Mouse (Mus musculus) intestine, embryonic 14.5 days (tissue): ENCODE data around the gene Myo16. TPM values are rescaled to one million over a fixed set of nuclear protein-coding genes. Genes with fewer than 3 reads are reported as not detected.

Experiments used
- ATAC-seq: fragments of 200-750 bp; cut with Nextera tagmentation; replicated peaks from 2 replicates; pipeline ENCODE4 v1.8.0; 2017; ENCODE audit warnings: low read depth, moderate number of reproducible peaks, moderate TSS enrichment, moderate library complexity; ENCODE audit not compliant: low FRiP score, low TSS enrichment
- DNase-seq: peaks from one replicate; pipeline ENCODE4 v3.0.0-alpha.2; 2018; ENCODE audit warnings: low spot score
- H3K27ac ChIP-seq: fragments of 300-500 bp; sonication (generic); 2 replicates; pipeline ENCODE4 v1.5.1; 2014; ENCODE audit warnings: low read depth, mild to moderate bottlenecking, control low read depth
- H3K27me3 ChIP-seq: fragments of 300-500 bp; sonication (generic); replicated peaks from 2 replicates; pipeline ENCODE4 v1.6.1; 2014; ENCODE audit warnings: low read length, control low read depth; ENCODE audit not compliant: control insufficient read depth, insufficient read depth
- H3K36me3 ChIP-seq: fragments of 300-500 bp; sonication (generic); 2 replicates; pipeline ENCODE4 v1.6.1; 2014; ENCODE audit warnings: low read length, control low read depth; ENCODE audit not compliant: control insufficient read depth, insufficient read depth
- H3K4me1 ChIP-seq: fragments of 300-500 bp; sonication (generic); replicated peaks from 2 replicates; pipeline ENCODE4 v1.6.1; 2014; ENCODE audit warnings: low read length, control low read depth, mixed read lengths; ENCODE audit not compliant: control insufficient read depth, insufficient read depth
- H3K4me2 ChIP-seq: fragments of 300-500 bp; sonication (generic); 2 replicates; pipeline ENCODE4 v1.6.1; 2014; ENCODE audit warnings: low read length
- H3K4me3 ChIP-seq: fragments of 300-500 bp; sonication (generic); 2 replicates; pipeline ENCODE4 v1.5.1; 2014; ENCODE audit warnings: low read depth, low read length, control low read depth, mixed read lengths
- H3K9ac ChIP-seq: fragments of 300-500 bp; sonication (generic); 2 replicates; pipeline ENCODE4 v1.6.1; 2014; ENCODE audit warnings: mild to moderate bottlenecking, low read length
- H3K9me3 ChIP-seq: fragments of 300-500 bp; sonication (generic); 2 replicates; pipeline ENCODE4 v1.6.1; 2016; ENCODE audit warnings: low read length, control low read depth; ENCODE audit not compliant: control insufficient read depth
- WGBS: fragments of 180-500 bp; shearing (Covaris S2); extraction: QIAGEN DNeasy Blood & Tissue Kit; methylation state at CpG from one replicate; pipeline ENCODE4 v1.1.7; 2014; 5-methylcytosine and 5-hydroxymethylcytosine counted together
- polyA plus RNA-seq: library from polyadenylated mRNA; unstranded; fragments of >200 nt; fragmentation: Nextera tagmentation; extraction: Ambion mirVana; gene quantifications from 2 replicates; pipeline ENCODE4 v1.2.1, GENCODE M21; 2014

The Myo16 gene
- polyA plus RNA-seq, 1 experiment from 2014 or later, result 0.26 TPM

- no peak overlapping the region for H3K4me2 ChIP-seq
- ATAC-seq (no peak), DNase-seq (no peak)
- no peaks in the 10 kb centered on the region for H3K4me1 ChIP-seq
- H3K9ac ChIP-seq, result no peak overlapping the region
- no peaks in the 10 kb centered on the region for H3K36me3 ChIP-seq
- H3K27me3 ChIP-seq, result no peaks in the 10 kb centered on the region
- H3K9me3 ChIP-seq, result no peaks in the 10 kb centered on the region
- 85% methylated on average over 9 of the region's 9 CpGs for WGBS
- H3K4me3 ChIP-seq, result no peak overlapping the region
- H3K27ac ChIP-seq, result no peak overlapping the region
These were observed 262.2 kb downstream of the Myo16 start for GRCm38 (mm10) chr8:10415885-10416284.

GRCm38 (mm10) chr8:10416806-10417205, 263.1 kb downstream of the Myo16 start:
- Histone ChIP-seq H3K36me3 (no peaks in the 10 kb centered on the region), H3K27ac (no peak overlapping the region), H3K9me3 (no peaks in the 10 kb centered on the region), H3K9ac (no peak overlapping the region), H3K4me2 (no peak overlapping the region), H3K4me1 (no peaks in the 10 kb centered on the region), H3K4me3 (no peak overlapping the region), H3K27me3 (no peaks in the 10 kb centered on the region)
- 72% methylated on average over 12 of the region's 12 CpGs for WGBS
- DNase-seq (no peak), ATAC-seq (no peak)

GRCm38 (mm10) chr8:10417281-10417680, 263.6 kb downstream of the Myo16 start:
- Histone ChIP-seq H3K9ac (no peak overlapping the region), H3K4me3 (no peak overlapping the region), H3K4me1 (no peaks in the 10 kb centered on the region), H3K4me2 (no peak overlapping the region), H3K27me3 (no peaks in the 10 kb centered on the region), H3K36me3 (no peaks in the 10 kb centered on the region), H3K9me3 (no peaks in the 10 kb centered on the region), H3K27ac (no peak overlapping the region)
- DNase-seq, result no peak
- WGBS, result 91% methylated on average over 6 of the region's 6 CpGs
- no peak for ATAC-seq

GRCm38 (mm10) chr8:10418013-10418412, 264.3 kb downstream of the Myo16 start:
- Histone ChIP-seq H3K4me2 (no peak overlapping the region), H3K27ac (no peak overlapping the region), H3K36me3 (no peaks in the 10 kb centered on the region), H3K27me3 (no peaks in the 10 kb centered on the region), H3K4me1 (no peaks in the 10 kb centered on the region), H3K9ac (no peak overlapping the region), H3K9me3 (no peaks in the 10 kb centered on the region), H3K4me3 (no peak overlapping the region)
- ATAC-seq (no peak), DNase-seq (no peak)
- 89% methylated on average over 8 of the region's 8 CpGs for WGBS

- no peak overlapping the region for H3K9ac ChIP-seq
- 85% methylated on average over 7 of the region's 7 CpGs for WGBS
- H3K4me3 ChIP-seq, result no peak overlapping the region
- no peak for ATAC-seq
- no peak overlapping the region for H3K4me2 ChIP-seq
- H3K27ac ChIP-seq, result no peak overlapping the region
- DNase-seq, result no peak
- no peaks in the 10 kb centered on the region for H3K27me3 ChIP-seq
- H3K4me1 ChIP-seq, result no peaks in the 10 kb centered on the region
- no peaks in the 10 kb centered on the region for H3K9me3 ChIP-seq
- H3K36me3 ChIP-seq, result no peaks in the 10 kb centered on the region
These were observed 265.3 kb downstream of the Myo16 start for GRCm38 (mm10) chr8:10418971-10419370.

GRCm38 (mm10) chr8:10419726-10420125, 266.0 kb downstream of the Myo16 start:
- H3K27ac ChIP-seq, result no peak overlapping the region
- H3K4me3 ChIP-seq, result no peak overlapping the region
- no peaks in the 10 kb centered on the region for H3K9me3 ChIP-seq
- DNase-seq (no peak), ATAC-seq (no peak)
- no peak overlapping the region for H3K4me2 ChIP-seq
- H3K36me3 ChIP-seq, result no peaks in the 10 kb centered on the region
- 73% methylated on average over 4 of the region's 4 CpGs for WGBS
- no peaks in the 10 kb centered on the region for H3K4me1 ChIP-seq
- no peaks in the 10 kb centered on the region for H3K27me3 ChIP-seq
- H3K9ac ChIP-seq, result no peak overlapping the region

DNA sequence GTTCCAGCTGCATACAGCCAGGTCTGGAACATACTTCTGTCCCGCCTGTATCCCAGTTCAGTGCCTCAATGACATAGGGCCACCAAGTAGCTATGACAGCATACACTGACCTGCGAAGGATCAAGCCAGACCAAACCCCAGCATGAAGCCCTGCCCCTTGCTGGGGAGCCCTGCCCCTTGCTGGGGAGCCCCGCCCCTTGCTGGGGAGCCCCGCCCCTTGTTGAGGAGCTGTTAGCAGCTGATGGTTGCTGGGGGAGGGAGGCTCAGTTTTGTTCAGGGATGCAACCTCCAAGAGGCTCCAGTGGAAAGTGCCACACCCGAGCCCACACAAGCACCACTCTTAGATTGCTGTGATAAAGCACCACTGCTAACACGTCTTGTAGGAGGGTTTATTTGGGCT, 266.8 kb downstream of the Myo16 start:
- H3K9me3 ChIP-seq, result no peaks in the 10 kb centered on the region
- H3K4me1 ChIP-seq, result no peaks in the 10 kb centered on the region
- H3K4me2 ChIP-seq, result no peak overlapping the region
- H3K9ac ChIP-seq, result no peak overlapping the region
- no peak overlapping the region for H3K27ac ChIP-seq
- no peak for ATAC-seq
- no peaks in the 10 kb centered on the region for H3K36me3 ChIP-seq
- H3K27me3 ChIP-seq, result no peaks in the 10 kb centered on the region
- no peak overlapping the region for H3K4me3 ChIP-seq
- no peak for DNase-seq
- WGBS, result 79% methylated on average over 6 of the region's 6 CpGs

DNA sequence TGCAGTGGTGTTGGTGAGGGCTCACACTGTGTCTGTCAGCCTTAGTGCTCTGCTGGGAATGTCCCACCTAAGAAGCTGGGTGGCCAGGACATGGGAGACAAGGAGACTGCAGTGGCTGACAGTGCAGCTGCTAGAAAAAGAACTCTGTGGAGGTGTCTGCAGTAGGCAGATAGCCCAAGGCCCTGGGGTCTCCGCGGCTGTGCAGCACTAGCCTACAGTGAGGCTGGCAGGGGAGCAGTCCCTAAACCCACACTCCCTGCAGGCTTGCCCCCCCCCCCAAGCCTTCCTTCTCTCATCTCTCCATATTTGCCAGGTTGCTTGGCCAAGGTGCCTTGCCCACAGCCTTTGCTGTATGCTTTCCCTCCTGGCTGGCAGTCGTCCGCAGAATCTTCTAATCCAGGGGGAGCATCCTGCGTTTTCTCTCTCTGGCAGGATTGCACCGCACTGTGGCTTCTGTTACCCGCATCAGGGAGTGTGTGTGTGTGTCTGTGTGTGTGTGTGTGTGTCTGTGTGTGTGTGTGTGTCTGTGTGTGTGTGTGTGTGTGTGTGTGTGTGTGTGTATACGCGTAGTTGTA, 267.9 kb downstream of the Myo16 start:
- WGBS, result 85% methylated on average over 9 of the region's 9 CpGs

GRCm38 (mm10) chr8:10435492-10435891, 281.8 kb downstream of the Myo16 start:
- Histone ChIP-seq H3K9me3 (no peaks in the 10 kb centered on the region), H3K4me1 (0 out of 2 replicates have a peak, but pooled peaks cover 4% of the 10 kb centered on the region), H3K4me2 (no peak overlapping the region), H3K27ac (no peak overlapping the region), H3K27me3 (no peaks in the 10 kb centered on the region), H3K36me3 (no peaks in the 10 kb centered on the region), H3K4me3 (no peak overlapping the region), H3K9ac (no peak overlapping the region)
- no peak for DNase-seq
- no peak for ATAC-seq
- WGBS, result 87% methylated on average over 8 of the region's 8 CpGs

More for the DNA sequence above, 267.9 kb downstream of the Myo16 start:
- Histone ChIP-seq H3K4me3 (no peak overlapping the region), H3K36me3 (no peaks in the 10 kb centered on the region), H3K27me3 (no peaks in the 10 kb centered on the region), H3K4me2 (no peak overlapping the region), H3K9me3 (no peaks in the 10 kb centered on the region), H3K9ac (no peak overlapping the region), H3K4me1 (no peaks in the 10 kb centered on the region), H3K27ac (no peak overlapping the region)
- DNase-seq, result no peak
- no peak for ATAC-seq
